Mouse (Mus musculus) kidney, embryonic 15.5 days (tissue): Measurements from ENCODE around the gene Tmc5. TPM values are rescaled to one million over a fixed set of nuclear protein-coding genes. Genes with fewer than 3 reads are reported as not detected.

Experiments used
- polyA plus RNA-seq: library from polyadenylated mRNA; unstranded; fragments of >200 nt; fragmentation: Nextera tagmentation; extraction: Ambion mirVana; gene quantifications from 2 replicates; pipeline ENCODE4 v1.2.1, GENCODE M21; 2015

Tmc5 gene
- polyA plus RNA-seq, 1 experiment from 2014 or later, result 0.13 TPM

Other genes with a start within 250 kb of the Tmc5 start
- 10.3 and 11.6 TPM in 2 replicates for gene Syt17, start 149.1 kb upstream of the Tmc5 start, polyA plus RNA-seq
- gene Itpripl2, start 105.3 kb upstream of the Tmc5 start, polyA plus RNA-seq, result 4.6 and 5.1 TPM in 2 replicates
- gene Coq7, start 63.9 kb upstream of the Tmc5 start, polyA plus RNA-seq, result 136 and 137 TPM in 2 replicates
- 1.9 and 2.3 TPM in 2 replicates for gene Tmc7, start 12.6 kb upstream of the Tmc5 start, polyA plus RNA-seq
- 87.5 and 96.9 TPM in 2 replicates for gene Gde1, start 108.5 kb downstream of the Tmc5 start, polyA plus RNA-seq
- gene Ccp110, start 115.3 kb downstream of the Tmc5 start, polyA plus RNA-seq, result 20.9 and 21.1 TPM in 2 replicates
- 66.1 and 72.0 TPM in 2 replicates for gene Vps35l, start 142.9 kb downstream of the Tmc5 start, polyA plus RNA-seq